Mouse (Mus musculus): ENCODE results near the gene Trem3.

The Trem3 gene

DNA sequence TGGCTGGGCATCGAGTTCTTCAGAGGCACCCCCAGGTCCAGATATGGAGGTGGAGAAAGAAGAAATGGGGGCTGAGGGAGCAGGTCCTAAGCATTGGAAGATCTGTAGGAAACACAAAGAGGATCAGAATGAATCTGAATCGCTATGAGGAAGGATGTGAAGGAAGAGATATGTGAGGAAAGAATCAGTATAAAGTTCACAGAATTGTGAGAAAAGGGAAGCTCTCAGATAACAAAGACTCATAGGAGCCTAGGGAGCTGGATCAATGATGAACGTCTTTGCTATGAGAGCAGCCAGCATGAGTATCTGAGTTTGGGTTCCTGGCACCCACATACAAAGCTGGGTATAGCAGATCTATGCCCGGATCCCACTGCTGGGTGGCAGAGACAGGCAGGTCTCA is 22.3 kb downstream of the Trem3 start:
- DNase-seq (ENCODE audit: low read depth, low spot score), result no peak

DNA sequence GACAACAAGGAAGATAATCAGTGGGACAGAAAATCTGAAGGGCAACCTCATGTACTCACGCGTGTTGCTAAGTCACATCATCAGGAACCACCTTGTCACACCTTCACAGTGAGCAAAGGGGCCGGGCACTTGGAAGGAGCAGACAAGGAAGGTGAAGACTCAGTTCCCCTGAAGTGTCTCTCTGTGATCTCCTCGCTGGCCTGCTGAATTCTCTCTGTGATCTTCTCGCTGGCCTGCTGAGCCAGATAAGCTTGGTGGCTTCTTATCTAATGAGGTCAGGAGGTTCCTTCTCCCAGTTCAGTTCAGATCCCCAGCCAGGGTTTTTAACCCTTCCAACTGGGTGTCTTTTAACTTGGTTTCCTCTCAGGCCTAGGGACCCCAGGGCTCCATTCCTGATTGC is 24.6 kb downstream of the Trem3 start:
- DNase-seq (ENCODE audit: low read depth, low spot score), result no peak

DNA sequence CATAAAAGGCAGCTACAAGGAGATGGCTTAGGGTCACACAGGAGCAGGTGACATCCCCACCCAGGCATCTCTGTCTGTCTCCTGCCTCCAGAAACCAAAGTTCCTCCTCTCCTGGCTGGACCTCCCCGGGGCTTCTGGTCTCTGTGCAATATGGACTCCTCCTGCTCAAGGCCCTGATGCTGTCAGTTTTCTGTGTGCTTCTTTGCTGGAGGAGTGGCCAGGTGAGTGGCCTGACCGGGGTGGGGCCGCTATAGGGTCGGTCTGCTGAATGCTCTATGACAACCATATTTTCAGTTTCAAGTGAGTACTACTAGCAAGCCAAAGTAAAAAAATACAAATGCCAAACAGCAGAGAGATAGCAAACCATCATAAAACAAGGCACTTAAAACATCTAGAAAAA is 25.0 kb downstream of the Trem3 start:
- DNase-seq (ENCODE audit: low read depth, low spot score), result no peak

GRCm38 (mm10) chr17:48274098-48274497 is 26.5 kb downstream of the Trem3 start:
- no peak for DNase-seq (ENCODE audit: low read depth, low spot score)

DNA sequence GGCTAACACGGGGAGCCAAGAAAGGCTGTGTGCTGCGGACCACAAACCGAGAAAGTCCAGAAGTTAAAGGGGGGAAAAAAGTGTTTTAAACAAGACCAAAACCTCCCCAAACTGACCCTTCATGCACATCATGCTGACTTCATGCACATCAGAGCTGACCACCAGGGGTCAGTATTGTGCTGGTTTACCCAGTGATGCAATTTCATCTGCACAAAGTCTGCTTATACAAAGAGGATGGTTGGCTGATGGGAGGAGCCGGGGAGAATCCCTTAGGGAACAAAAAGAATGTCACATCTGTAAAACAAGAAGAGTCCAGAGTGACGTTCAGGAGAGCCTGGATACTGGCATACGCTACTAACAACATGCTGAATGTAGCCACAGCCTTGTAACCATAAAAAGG is 27.3 kb downstream of the Trem3 start:
- DNase-seq (ENCODE audit: low read depth, low spot score), result peak; percentile 50

GRCm38 (mm10) chr17:48275736-48276135 is 28.2 kb downstream of the Trem3 start:
- DNase-seq (ENCODE audit: low read depth, low spot score), result no peak

DNA sequence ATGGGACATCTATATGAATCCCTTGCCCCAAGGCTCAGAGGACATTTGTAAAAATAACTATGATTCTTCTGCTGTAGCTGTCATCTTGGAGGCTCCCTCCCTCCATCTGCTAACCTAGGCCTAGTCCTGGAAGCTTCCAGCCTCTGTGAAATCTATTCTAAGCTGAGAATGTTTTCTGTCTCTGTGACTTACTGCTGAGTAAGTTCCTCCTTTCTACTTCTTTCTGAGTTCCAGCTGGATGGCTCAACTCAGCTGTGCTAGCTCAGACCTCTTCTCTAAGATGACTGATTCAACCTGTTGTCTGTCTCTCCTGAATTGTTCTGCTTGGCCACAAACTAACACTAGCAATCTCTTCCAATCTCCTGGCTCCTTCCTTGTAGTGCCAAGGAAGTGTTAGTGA is 30.8 kb downstream of the Trem3 start:
- no peak for DNase-seq (ENCODE audit: low read depth, low spot score)

DNA sequence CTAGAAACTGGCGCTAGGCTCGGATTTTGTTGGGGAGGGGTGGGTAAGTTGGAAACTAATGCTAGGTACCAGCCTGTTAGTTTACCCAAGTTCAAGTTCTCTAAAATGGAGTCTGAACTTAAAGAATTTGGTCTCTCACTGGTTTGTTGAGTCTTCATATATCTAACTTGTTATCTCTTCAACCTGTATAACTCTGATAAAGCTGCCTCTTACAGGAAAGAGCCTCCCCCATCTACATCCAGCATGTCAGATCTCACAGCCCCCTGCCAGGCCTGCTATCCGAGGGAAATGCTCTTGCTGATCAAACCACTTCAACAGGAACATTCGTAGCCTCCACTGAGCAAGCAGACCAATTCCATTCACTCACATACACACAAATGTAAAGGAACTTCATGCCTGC is 31.4 kb downstream of the Trem3 start:
- DNase-seq (ENCODE audit: low read depth, low spot score), result no peak

DNA sequence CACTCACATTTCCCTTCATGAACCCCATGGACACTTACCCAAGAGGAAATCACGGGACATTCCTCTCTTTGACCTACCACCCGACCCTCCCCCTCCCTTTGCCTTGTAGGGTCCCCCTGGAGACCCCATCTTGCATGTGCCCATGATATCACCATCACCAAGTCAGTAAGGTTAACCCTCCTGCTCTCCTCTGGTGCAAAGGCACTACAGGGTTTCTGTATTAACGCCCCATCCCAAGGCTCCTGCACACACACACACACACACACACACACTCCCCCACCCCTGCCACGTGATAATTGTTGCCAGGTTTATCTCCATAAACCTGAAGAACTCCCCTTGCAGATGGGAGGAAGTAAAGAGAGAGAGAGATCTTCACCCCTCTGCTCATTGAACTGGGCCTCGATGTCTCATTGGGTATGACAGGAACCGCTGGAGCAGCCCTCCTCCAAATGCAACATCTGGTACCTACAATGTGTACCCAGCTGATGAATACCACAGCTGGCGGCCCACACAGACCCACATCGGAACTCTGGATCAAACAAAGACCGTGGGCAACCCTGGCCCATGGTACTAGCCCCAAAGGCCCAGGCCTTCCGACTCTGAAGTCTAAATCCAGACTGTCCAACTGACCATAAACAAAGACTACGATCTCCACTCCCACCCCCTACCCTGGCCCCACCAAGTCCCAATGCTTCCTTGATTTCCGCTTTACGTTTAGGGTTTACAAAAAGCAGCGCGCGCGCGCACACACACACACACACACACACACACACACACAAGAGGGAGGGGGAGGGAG is 33.6 kb downstream of the Trem3 start:
- no peak for DNase-seq (ENCODE audit: low read depth, low spot score)

- no peak for DNase-seq (ENCODE audit: low read depth, low spot score)
Observed at GRCm38 (mm10) chr17:48281739-48282085, 34.1 kb downstream of the Trem3 start.

- DNase-seq (ENCODE audit: low read depth, low spot score), result no peak
Observed at GRCm38 (mm10) chr17:48286765-48287164, 39.2 kb downstream of the Trem3 start.

- no peak for DNase-seq (ENCODE audit: low read depth, low spot score)
Observed at GRCm38 (mm10) chr17:48287276-48287675, 39.7 kb downstream of the Trem3 start.

- DNase-seq (ENCODE audit: low read depth, low spot score), result no peak
Observed at GRCm38 (mm10) chr17:48293500-48294194, 46.1 kb downstream of the Trem3 start.

DNA sequence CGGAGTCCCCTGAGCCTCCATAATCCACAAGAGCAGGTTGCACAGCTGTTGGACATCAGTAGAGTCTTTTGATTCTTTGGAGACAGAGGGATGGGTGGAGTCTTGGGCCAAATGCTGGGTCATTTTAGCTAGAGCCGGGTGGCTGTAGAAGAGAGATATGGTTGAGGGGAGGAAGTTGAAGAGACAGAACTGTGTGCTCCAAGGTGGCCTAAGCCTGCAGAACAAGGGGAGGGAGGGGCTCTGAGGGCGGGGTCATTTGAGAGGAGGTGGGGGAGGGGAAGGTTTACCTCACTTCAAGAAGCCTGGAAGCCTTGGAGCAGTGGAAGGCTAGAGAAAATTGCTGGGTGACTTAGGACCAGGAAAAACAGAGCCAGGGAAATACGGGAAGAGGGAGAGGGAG is 51.6 kb downstream of the Trem3 start, which contains the start of gene Treml2:
Gene Treml2 (plus strand): TSS at position 296 of the 400 bp plus-strand sequence.
- no peak for DNase-seq (ENCODE audit: low read depth, low spot score)

DNA sequence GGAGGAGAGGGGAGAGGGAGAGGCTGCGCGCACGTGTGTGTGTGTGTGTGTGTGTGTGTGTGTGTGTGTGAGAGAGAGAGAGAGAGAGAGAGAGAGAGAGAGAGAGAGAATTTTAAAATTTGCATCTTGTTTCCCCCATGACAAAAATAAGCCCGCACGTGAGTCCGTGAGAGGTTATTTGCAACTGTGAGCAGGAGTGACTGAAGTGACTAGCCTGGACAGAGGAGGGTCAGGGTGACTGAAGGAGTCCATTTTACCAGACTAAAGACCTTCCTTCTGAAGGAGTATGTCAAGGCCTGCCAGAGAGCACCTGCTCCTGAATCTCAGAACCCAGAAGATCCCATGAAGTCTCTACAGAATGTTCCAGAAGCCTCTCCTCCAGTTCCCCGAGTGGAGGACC is 52.2 kb downstream of the Trem3 start:
- DNase-seq (ENCODE audit: low read depth, low spot score), result no peak

DNA sequence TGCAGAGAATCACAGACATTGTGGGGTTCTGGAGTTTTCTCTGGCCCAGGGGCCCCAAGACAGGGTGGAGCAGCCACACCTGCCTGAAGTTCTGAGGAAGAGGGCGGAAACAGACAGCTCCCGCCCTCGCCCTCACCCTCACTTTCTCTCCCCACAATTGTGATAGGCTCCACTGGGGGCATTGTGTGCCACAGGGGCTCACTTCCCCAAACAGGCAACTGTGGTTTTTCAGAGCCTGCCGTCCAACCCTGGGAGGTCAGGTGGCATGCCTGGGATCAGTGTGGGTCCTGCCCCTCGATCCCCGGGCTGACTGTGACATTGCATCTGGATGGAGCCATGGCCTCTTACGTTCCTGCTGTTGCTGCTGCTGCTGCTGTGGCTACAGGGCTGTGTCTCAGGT is 52.6 kb downstream of the Trem3 start:
- DNase-seq (ENCODE audit: low read depth, low spot score), result peak; percentile 7

- no peak for DNase-seq (ENCODE audit: low read depth, low spot score)
Observed at GRCm38 (mm10) chr17:48300861-48301260, 53.3 kb downstream of the Trem3 start.

DNA sequence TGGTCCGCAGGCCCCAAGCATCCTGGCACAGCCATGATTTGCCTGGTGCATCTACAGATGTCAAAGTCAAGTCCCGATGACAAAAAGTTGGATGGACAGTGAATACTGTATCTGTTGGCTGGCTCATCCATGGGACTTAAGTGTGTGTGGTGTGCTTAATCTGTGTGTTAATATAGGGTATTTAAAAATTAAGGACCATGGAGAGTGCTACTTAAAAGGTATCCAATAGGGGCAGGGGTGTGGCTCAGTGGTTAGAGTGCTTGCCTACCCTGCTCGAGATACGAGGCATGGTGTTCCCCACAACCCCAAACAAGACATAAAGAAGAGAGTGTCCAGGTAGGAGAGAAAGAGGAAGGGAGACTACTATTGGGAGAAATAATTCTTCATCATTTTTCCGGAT is 54.2 kb downstream of the Trem3 start:
- DNase-seq (ENCODE audit: low read depth, low spot score), result no peak

All from skeletal muscle tissue, adult 2 months (tissue).